Mouse (Mus musculus): ENCODE results near the gene Csrp3. TPM values are rescaled to one million over a fixed set of nuclear protein-coding genes. Genes with fewer than 3 reads are reported as not detected.

The Csrp3 gene
- polyA plus RNA-seq, 1 experiment from 2014 or later, result not detected

- Histone ChIP-seq H3K27me3 (replicated peaks; ENCODE audit: control insufficient read depth, insufficient read depth, low read length) (no peaks in the 10 kb centered on the region), H3K4me1 (ENCODE audit: control insufficient read depth, insufficient read depth, low read length) (no peaks in the 10 kb centered on the region), H3K9ac (ENCODE audit: low read length) (no peak overlapping the region), H3K9me3 (replicated peaks; ENCODE audit: control insufficient read depth, low read length) (no peaks in the 10 kb centered on the region), H3K4me3 (ENCODE audit: low read depth, low read length) (no peak overlapping the region), H3K4me2 (ENCODE audit: low read length) (no peak overlapping the region), H3K27ac (ENCODE audit: low read depth, low read length) (no peak overlapping the region), H3K36me3 (ENCODE audit: control insufficient read depth, insufficient read depth, low read length) (no peaks in the 10 kb centered on the region)
- 89% methylated on average over 4 of the region's 4 CpGs for WGBS
- ATAC-seq (no peak), DNase-seq (ENCODE audit: low spot score) (no peak)
Measured at GRCm38 (mm10) chr7:48841538-48841937, 6.3 kb downstream of the Csrp3 start.

DNA sequence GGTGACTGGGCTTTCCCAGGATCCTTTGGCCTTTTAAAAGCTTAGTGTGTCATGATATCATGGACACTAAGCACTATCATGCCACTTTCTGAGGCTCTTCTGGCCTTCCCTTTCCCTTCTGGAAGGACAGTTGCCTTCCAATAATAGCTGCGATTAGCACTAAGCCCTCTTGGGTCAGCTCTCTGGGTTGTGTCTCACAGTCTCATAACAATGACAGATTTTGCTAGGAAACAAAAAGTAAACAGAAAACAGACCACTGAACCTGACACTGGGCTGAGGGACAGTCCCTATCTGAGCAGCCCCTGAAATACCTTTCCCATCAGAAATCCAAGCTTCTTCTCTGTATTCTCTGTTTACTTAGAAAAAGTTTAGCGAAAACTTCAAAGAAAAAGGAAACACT is 7.3 kb downstream of the Csrp3 start:
- WGBS, result 92% methylated on average over 2 of the region's 2 CpGs
- Histone ChIP-seq H3K4me3 (ENCODE audit: low read depth, low read length) (no peak overlapping the region), H3K9me3 (replicated peaks; ENCODE audit: control insufficient read depth, low read length) (no peaks in the 10 kb centered on the region), H3K9ac (ENCODE audit: low read length) (no peak overlapping the region), H3K36me3 (ENCODE audit: control insufficient read depth, insufficient read depth, low read length) (no peaks in the 10 kb centered on the region), H3K27ac (ENCODE audit: low read depth, low read length) (no peak overlapping the region), H3K4me1 (ENCODE audit: control insufficient read depth, insufficient read depth, low read length) (peaks cover under 1% of the 10 kb centered on the region; the same call in 1 of the 2 replicates), H3K27me3 (replicated peaks; ENCODE audit: control insufficient read depth, insufficient read depth, low read length) (no peaks in the 10 kb centered on the region), H3K4me2 (ENCODE audit: low read length) (no peak overlapping the region)
- ATAC-seq (no peak), DNase-seq (ENCODE audit: low spot score) (no peak)

GRCm38 (mm10) chr7:48838434-48838833 is 9.4 kb downstream of the Csrp3 start:
- ATAC-seq, result no peak
- H3K4me3 ChIP-seq (ENCODE audit: low read depth, low read length), result no peak overlapping the region
- H3K27me3 ChIP-seq (replicated peaks; ENCODE audit: control insufficient read depth, insufficient read depth, low read length), result no peaks in the 10 kb centered on the region
- no peak overlapping the region for H3K4me2 ChIP-seq (ENCODE audit: low read length)
- H3K9me3 ChIP-seq (replicated peaks; ENCODE audit: control insufficient read depth, low read length), result no peaks in the 10 kb centered on the region
- H3K27ac ChIP-seq (ENCODE audit: low read depth, low read length), result no peak overlapping the region
- H3K4me1 ChIP-seq (ENCODE audit: control insufficient read depth, insufficient read depth, low read length), result peaks cover 12% of the 10 kb centered on the region; the same call in 1 of the 2 replicates
- WGBS, result 76% methylated on average over 2 of the region's 2 CpGs
- H3K36me3 ChIP-seq (ENCODE audit: control insufficient read depth, insufficient read depth, low read length), result no peaks in the 10 kb centered on the region
- DNase-seq (ENCODE audit: low spot score), result no peak
- H3K9ac ChIP-seq (ENCODE audit: low read length), result no peak overlapping the region

- H3K9ac ChIP-seq (ENCODE audit: low read length), result no peak overlapping the region
- H3K27me3 ChIP-seq (replicated peaks; ENCODE audit: control insufficient read depth, insufficient read depth, low read length), result no peaks in the 10 kb centered on the region
- no peak for DNase-seq (ENCODE audit: low spot score)
- WGBS, result 86% methylated on average over 6 of the region's 6 CpGs
- no peak overlapping the region for H3K4me3 ChIP-seq (ENCODE audit: low read depth, low read length)
- no peak overlapping the region for H3K4me2 ChIP-seq (ENCODE audit: low read length)
- no peak for ATAC-seq
- no peaks in the 10 kb centered on the region for H3K36me3 ChIP-seq (ENCODE audit: control insufficient read depth, insufficient read depth, low read length)
- no peaks in the 10 kb centered on the region for H3K9me3 ChIP-seq (replicated peaks; ENCODE audit: control insufficient read depth, low read length)
- H3K4me1 ChIP-seq (ENCODE audit: control insufficient read depth, insufficient read depth, low read length), result peaks cover 12% of the 10 kb centered on the region; the same call in 1 of the 2 replicates
- no peak overlapping the region for H3K27ac ChIP-seq (ENCODE audit: low read depth, low read length)
Measured at GRCm38 (mm10) chr7:48836949-48837348, 10.9 kb downstream of the Csrp3 start.

GRCm38 (mm10) chr7:48834989-48835626 is 12.7 kb downstream of the Csrp3 start:
- WGBS, result 49% methylated on average over 12 of the region's 12 CpGs
- H3K27ac ChIP-seq (ENCODE audit: low read depth, low read length), result no peak overlapping the region

DNA sequence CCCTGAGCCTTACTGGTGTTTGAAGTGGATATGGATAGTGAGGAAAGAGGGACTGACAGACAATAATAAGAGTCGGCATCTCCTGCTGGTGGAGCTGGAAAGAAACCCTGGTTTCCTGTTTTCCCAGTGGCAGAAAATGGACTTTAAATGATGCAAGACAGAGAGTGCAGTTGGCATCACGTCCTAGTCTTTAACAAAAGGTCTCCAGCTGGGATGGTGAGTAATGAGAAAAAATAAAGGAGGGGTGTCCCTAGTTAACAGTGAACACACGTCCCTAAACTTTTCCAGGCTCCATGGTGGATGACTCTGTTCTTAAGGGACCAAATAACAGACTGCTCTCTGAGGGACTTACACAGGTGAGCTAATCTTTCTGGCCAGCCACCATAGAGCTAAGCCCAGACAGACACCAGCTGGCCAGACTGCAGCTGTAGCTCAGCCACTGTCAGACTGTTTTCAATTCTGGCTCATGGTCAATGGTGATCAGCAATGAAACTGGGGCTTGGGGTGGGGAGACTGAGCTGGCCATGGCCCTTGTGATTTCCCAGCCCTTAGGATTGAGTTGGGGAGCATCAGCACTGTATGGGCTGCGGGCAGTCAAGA is 13.4 kb downstream of the Csrp3 start:
- Histone ChIP-seq H3K4me2 (ENCODE audit: low read length) (no peak overlapping the region), H3K27me3 (replicated peaks; ENCODE audit: control insufficient read depth, insufficient read depth, low read length) (no peaks in the 10 kb centered on the region), H3K4me1 (ENCODE audit: control insufficient read depth, insufficient read depth, low read length) (peaks cover 12% of the 10 kb centered on the region; the same call in 1 of the 2 replicates), H3K4me3 (ENCODE audit: low read depth, low read length) (no peak overlapping the region), H3K9ac (ENCODE audit: low read length) (no peak overlapping the region), H3K27ac (ENCODE audit: low read depth, low read length) (no peak overlapping the region), H3K36me3 (ENCODE audit: control insufficient read depth, insufficient read depth, low read length) (no peaks in the 10 kb centered on the region), H3K9me3 (replicated peaks; ENCODE audit: control insufficient read depth, low read length) (no peaks in the 10 kb centered on the region)
- peak; percentile 34; the same call in 1 of the 2 replicates for ATAC-seq
- DNase-seq (ENCODE audit: low spot score), result peak; percentile 25
- 38% methylated on average over 4 of the region's 4 CpGs for WGBS

More at GRCm38 (mm10) chr7:48834989-48835626, 12.7 kb downstream of the Csrp3 start:
- no peaks in the 10 kb centered on the region for H3K36me3 ChIP-seq (ENCODE audit: control insufficient read depth, insufficient read depth, low read length)
- no peaks in the 10 kb centered on the region for H3K27me3 ChIP-seq (replicated peaks; ENCODE audit: control insufficient read depth, insufficient read depth, low read length)
- DNase-seq (ENCODE audit: low spot score) (peak; percentile 28), ATAC-seq (0 out of 2 replicates have a peak, but pooled peaks have one; percentile 12)
- H3K4me1 ChIP-seq (ENCODE audit: control insufficient read depth, insufficient read depth, low read length), result peaks cover 12% of the 10 kb centered on the region; the same call in 1 of the 2 replicates
- no peak overlapping the region for H3K9ac ChIP-seq (ENCODE audit: low read length)
- H3K9me3 ChIP-seq (replicated peaks; ENCODE audit: control insufficient read depth, low read length), result no peaks in the 10 kb centered on the region
- H3K4me3 ChIP-seq (ENCODE audit: low read depth, low read length), result no peak overlapping the region
- no peak overlapping the region for H3K4me2 ChIP-seq (ENCODE audit: low read length)

DNA sequence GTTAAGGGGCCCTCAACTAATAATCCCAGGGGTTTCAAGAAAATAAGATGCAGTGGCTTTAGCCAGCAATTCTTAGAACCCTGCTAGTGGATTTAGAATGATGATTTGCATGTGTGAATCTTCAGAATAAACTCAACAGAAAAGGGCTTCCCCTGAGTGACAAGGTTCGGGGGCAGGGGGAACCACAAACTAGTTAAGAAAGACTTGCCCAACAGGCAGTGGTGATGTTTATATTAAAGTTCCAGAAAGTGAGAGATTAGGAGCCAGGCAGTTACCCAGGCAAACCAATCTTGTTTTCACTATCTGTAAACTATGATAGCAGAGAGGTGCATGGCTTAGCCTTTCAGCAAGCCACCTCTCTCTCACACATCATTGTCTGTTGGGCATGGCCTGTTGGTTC is 15.1 kb downstream of the Csrp3 start:
- H3K9me3 ChIP-seq (replicated peaks; ENCODE audit: control insufficient read depth, low read length), result no peaks in the 10 kb centered on the region
- no peak overlapping the region for H3K4me2 ChIP-seq (ENCODE audit: low read length)
- H3K27ac ChIP-seq (ENCODE audit: low read depth, low read length), result no peak overlapping the region
- H3K27me3 ChIP-seq (replicated peaks; ENCODE audit: control insufficient read depth, insufficient read depth, low read length), result no peaks in the 10 kb centered on the region
- H3K9ac ChIP-seq (ENCODE audit: low read length), result no peak overlapping the region
- ATAC-seq (no peak), DNase-seq (ENCODE audit: low spot score) (no peak)
- H3K36me3 ChIP-seq (ENCODE audit: control insufficient read depth, insufficient read depth, low read length), result peaks cover 5% of the 10 kb centered on the region
- no peak overlapping the region for H3K4me3 ChIP-seq (ENCODE audit: low read depth, low read length)
- H3K4me1 ChIP-seq (ENCODE audit: control insufficient read depth, insufficient read depth, low read length), result peaks cover 12% of the 10 kb centered on the region; the same call in 1 of the 2 replicates
- 85% methylated on average over 1 of the region's 1 CpGs for WGBS

GRCm38 (mm10) chr7:48830395-48830794 is 17.4 kb downstream of the Csrp3 start:
- Histone ChIP-seq H3K27ac (ENCODE audit: low read depth, low read length) (no peak overlapping the region), H3K27me3 (replicated peaks; ENCODE audit: control insufficient read depth, insufficient read depth, low read length) (no peaks in the 10 kb centered on the region), H3K9me3 (replicated peaks; ENCODE audit: control insufficient read depth, low read length) (no peaks in the 10 kb centered on the region), H3K4me1 (ENCODE audit: control insufficient read depth, insufficient read depth, low read length) (peaks cover 10% of the 10 kb centered on the region; the same call in 1 of the 2 replicates), H3K4me2 (ENCODE audit: low read length) (no peak overlapping the region), H3K9ac (ENCODE audit: low read length) (no peak overlapping the region), H3K4me3 (ENCODE audit: low read depth, low read length) (no peak overlapping the region), H3K36me3 (ENCODE audit: control insufficient read depth, insufficient read depth, low read length) (peaks cover 24% of the 10 kb centered on the region)
- WGBS, result 69% methylated on average over 2 of the region's 2 CpGs
- no peak for DNase-seq (ENCODE audit: low spot score)
- no peak for ATAC-seq

Data from forebrain, embryonic 14.5 days (tissue).